Mouse (Mus musculus): ENCODE data around the gene Fxr1. TPM values are rescaled to one million over a fixed set of nuclear protein-coding genes. Genes with fewer than 3 reads are reported as not detected.
A peak's percentile ranks its signal among the peaks of the same experiment; 100 is the strongest.
"Not testable (repeated sequence)": the region's sequence is repeated elsewhere in the genome, so short reads cannot be mapped to it uniquely, and the experiment has no call there.

The Fxr1 gene
- polyA plus RNA-seq, 1 experiment, result 63.2 TPM

GRCm38 (mm10) chr3:33990451-33990850 is 29.3 kb upstream of the Fxr1 start:
- Histone ChIP-seq H3ac (ENCODE audit: control insufficient read depth, insufficient read length) (no peak overlapping the region), H3K36me3 (ENCODE audit: control insufficient read depth, insufficient read depth) (no peaks in the 10 kb centered on the region), H3K4me2 (ENCODE audit: low read depth) (no peak overlapping the region), H3K4me3 (no peak overlapping the region), H3K79me2 (ENCODE audit: control insufficient read depth, insufficient read depth) (no peaks in the 10 kb centered on the region), H3K27me3 (ENCODE audit: control insufficient read depth, insufficient read depth, insufficient read length) (peaks cover 9% of the 10 kb centered on the region)
- no peak for TF ChIP-seq USF1 (IDR thresholded peaks at IDR 0.05; ENCODE audit: low read depth)
- no peak for TF ChIP-seq REST (IDR thresholded peaks at IDR 0.05; ENCODE audit: insufficient read depth, insufficient read length)
- no peak for TF ChIP-seq E2F4 (IDR thresholded peaks at IDR 0.05; ENCODE audit: insufficient read depth)
- TF ChIP-seq SRF (IDR thresholded peaks at IDR 0.05; ENCODE audit: control insufficient read depth, insufficient read length, low read depth), result no peak
- TF ChIP-seq MYOG (IDR thresholded peaks at IDR 0.05; ENCODE audit: control insufficient read depth in 1 of 3, insufficient read depth in 1 of 3, insufficient read length in 2 of 3, low read depth in 2 of 3), result no peak
- no peak for TF ChIP-seq POLR2A (IDR thresholded peaks at IDR 0.05; ENCODE audit: insufficient read length, low read depth)
- TF ChIP-seq TCF12 (IDR thresholded peaks at IDR 0.05; ENCODE audit: insufficient read depth, poor library complexity, severe bottlenecking), result no peak
- TF ChIP-seq CEBPB (IDR thresholded peaks at IDR 0.05; ENCODE audit: insufficient read depth, poor library complexity, severe bottlenecking), result no peak
- no peak for TF ChIP-seq MAX (IDR thresholded peaks at IDR 0.05; ENCODE audit: low read depth)
- no peak for TF ChIP-seq MYOD1 (IDR thresholded peaks at IDR 0.05; ENCODE audit: control insufficient read depth in 1 of 3, insufficient read length in 2 of 3, low read depth in 2 of 3)
- no peak for TF ChIP-seq TCF3 (IDR thresholded peaks at IDR 0.05; ENCODE audit: insufficient read length, low read depth)

- Histone ChIP-seq H3K79me2 (ENCODE audit: control insufficient read depth, insufficient read depth) (no peaks in the 10 kb centered on the region), H3K4me3 (no peak overlapping the region), H3K27me3 (ENCODE audit: control insufficient read depth, insufficient read depth, insufficient read length) (peaks cover 9% of the 10 kb centered on the region), H3K36me3 (ENCODE audit: control insufficient read depth, insufficient read depth) (no peaks in the 10 kb centered on the region), H3K4me2 (ENCODE audit: low read depth) (no peak overlapping the region), H3ac (ENCODE audit: control insufficient read depth, insufficient read length) (no peak overlapping the region)
- no peak for TF ChIP-seq SRF (IDR thresholded peaks at IDR 0.05; ENCODE audit: control insufficient read depth, insufficient read length, low read depth)
- TF ChIP-seq E2F4 (IDR thresholded peaks at IDR 0.05; ENCODE audit: insufficient read depth), result no peak
- TF ChIP-seq MYOG (IDR thresholded peaks at IDR 0.05; ENCODE audit: control insufficient read depth in 1 of 3, insufficient read depth in 1 of 3, insufficient read length in 2 of 3, low read depth in 2 of 3), result peak; percentile 17 to 82 (median 73)
- TF ChIP-seq MAX (IDR thresholded peaks at IDR 0.05; ENCODE audit: low read depth), result no peak
- TF ChIP-seq CEBPB (IDR thresholded peaks at IDR 0.05; ENCODE audit: insufficient read depth, poor library complexity, severe bottlenecking), result no peak
- TF ChIP-seq REST (IDR thresholded peaks at IDR 0.05; ENCODE audit: insufficient read depth, insufficient read length), result no peak
- TF ChIP-seq USF1 (IDR thresholded peaks at IDR 0.05; ENCODE audit: low read depth), result no peak
- no peak for TF ChIP-seq POLR2AphosphoS2 (IDR thresholded peaks at IDR 0.05; ENCODE audit: insufficient read length, low read depth)
- peak; percentile 54 for TF ChIP-seq TCF3 (IDR thresholded peaks at IDR 0.05; ENCODE audit: insufficient read length, low read depth)
- TF ChIP-seq POLR2A (IDR thresholded peaks at IDR 0.05; ENCODE audit: insufficient read length, low read depth), result no peak
- TF ChIP-seq TCF12 (IDR thresholded peaks at IDR 0.05; ENCODE audit: insufficient read depth, poor library complexity, severe bottlenecking), result peak; percentile 77
- TF ChIP-seq MYOD1 (IDR thresholded peaks at IDR 0.05; ENCODE audit: control insufficient read depth in 1 of 3, insufficient read length in 2 of 3, low read depth in 2 of 3), result peak; percentile 59 to 86 (median 77)
Measured at GRCm38 (mm10) chr3:33990921-33991320, 28.8 kb upstream of the Fxr1 start.

GRCm38 (mm10) chr3:33993421-33994126 is 26.2 kb upstream of the Fxr1 start:
- peak overlapping the region; percentile 50 for H3K4me2 ChIP-seq (ENCODE audit: low read depth)
- H3K4me3 ChIP-seq, result no peak overlapping the region
- TF ChIP-seq MAX (IDR thresholded peaks at IDR 0.05; ENCODE audit: low read depth), result no peak
- TF ChIP-seq E2F4 (IDR thresholded peaks at IDR 0.05; ENCODE audit: insufficient read depth), result no peak
- no peak for TF ChIP-seq TCF3 (IDR thresholded peaks at IDR 0.05; ENCODE audit: insufficient read length, low read depth)
- TF ChIP-seq POLR2A (IDR thresholded peaks at IDR 0.05; ENCODE audit: insufficient read length, low read depth), result no peak
- no peak for TF ChIP-seq MYOG (IDR thresholded peaks at IDR 0.05; ENCODE audit: control insufficient read depth in 1 of 3, insufficient read depth in 1 of 3, insufficient read length in 2 of 3, low read depth in 2 of 3)
- peaks cover 13% of the 10 kb centered on the region for H3K27me3 ChIP-seq (ENCODE audit: control insufficient read depth, insufficient read depth, insufficient read length)
- no peaks in the 10 kb centered on the region for H3K79me2 ChIP-seq (ENCODE audit: control insufficient read depth, insufficient read depth)
- H3K36me3 ChIP-seq (ENCODE audit: control insufficient read depth, insufficient read depth), result no peaks in the 10 kb centered on the region
- no peak overlapping the region for H3ac ChIP-seq (ENCODE audit: control insufficient read depth, insufficient read length)

GRCm38 (mm10) chr3:33994127-33994488 is 25.6 kb upstream of the Fxr1 start:
- Histone ChIP-seq H3K4me2 (ENCODE audit: low read depth) (peak overlapping the region; percentile 50), H3K36me3 (ENCODE audit: control insufficient read depth, insufficient read depth) (no peaks in the 10 kb centered on the region), H3K79me2 (ENCODE audit: control insufficient read depth, insufficient read depth) (no peaks in the 10 kb centered on the region), H3K4me3 (no peak overlapping the region), H3K27me3 (ENCODE audit: control insufficient read depth, insufficient read depth, insufficient read length) (peaks cover 13% of the 10 kb centered on the region), H3ac (ENCODE audit: control insufficient read depth, insufficient read length) (no peak overlapping the region)
- no peak for TF ChIP-seq SRF (IDR thresholded peaks at IDR 0.05; ENCODE audit: control insufficient read depth, insufficient read length, low read depth)
- TF ChIP-seq MYOG (IDR thresholded peaks at IDR 0.05; ENCODE audit: control insufficient read depth in 1 of 3, insufficient read depth in 1 of 3, insufficient read length in 2 of 3, low read depth in 2 of 3), result no peak
- no peak for TF ChIP-seq POLR2A (IDR thresholded peaks at IDR 0.05; ENCODE audit: insufficient read length, low read depth)
- no peak for TF ChIP-seq REST (IDR thresholded peaks at IDR 0.05; ENCODE audit: insufficient read depth, insufficient read length)
- no peak for TF ChIP-seq E2F4 (IDR thresholded peaks at IDR 0.05; ENCODE audit: insufficient read depth)
- no peak for TF ChIP-seq TCF12 (IDR thresholded peaks at IDR 0.05; ENCODE audit: insufficient read depth, poor library complexity, severe bottlenecking)
- TF ChIP-seq USF1 (IDR thresholded peaks at IDR 0.05; ENCODE audit: low read depth), result no peak
- no peak for TF ChIP-seq CEBPB (IDR thresholded peaks at IDR 0.05; ENCODE audit: insufficient read depth, poor library complexity, severe bottlenecking)
- TF ChIP-seq MAX (IDR thresholded peaks at IDR 0.05; ENCODE audit: low read depth), result no peak
- TF ChIP-seq MYOD1 (IDR thresholded peaks at IDR 0.05; ENCODE audit: control insufficient read depth in 1 of 3, insufficient read length in 2 of 3, low read depth in 2 of 3), result no peak
- TF ChIP-seq POLR2AphosphoS2 (IDR thresholded peaks at IDR 0.05; ENCODE audit: insufficient read length, low read depth), result no peak
- TF ChIP-seq TCF3 (IDR thresholded peaks at IDR 0.05; ENCODE audit: insufficient read length, low read depth), result no peak

- H3K36me3 ChIP-seq (ENCODE audit: control insufficient read depth, insufficient read depth); H3K79me2 ChIP-seq (ENCODE audit: control insufficient read depth, insufficient read depth); H3K4me2 ChIP-seq (ENCODE audit: low read depth); H3K27me3 ChIP-seq (ENCODE audit: control insufficient read depth, insufficient read depth, insufficient read length); H3K4me3 ChIP-seq; H3ac ChIP-seq (ENCODE audit: control insufficient read depth, insufficient read length): not testable (repeated sequence)
Measured at GRCm38 (mm10) chr3:34001691-34002090, 18.1 kb upstream of the Fxr1 start.
